Mouse (Mus musculus) olfactory bulb, adult 2 months (tissue): ENCODE data around the gene Ninj2.

Experiments used
- CTCF ChIP-seq: fragments of 200-500 bp; IDR thresholded peaks from 2 replicates; pipeline ENCODE4 v1.5.1; 2012; ENCODE audit warnings: low read depth, mild to moderate bottlenecking, low read length, moderate library complexity; ENCODE audit not compliant: insufficient read depth
- POLR2A ChIP-seq: fragments of 200-500 bp; IDR thresholded peaks from 2 replicates; pipeline ENCODE4 v1.6.1; 2012; ENCODE audit warnings: mild to moderate bottlenecking, low read depth, low read length, moderate library complexity; ENCODE audit not compliant: insufficient read depth

DNA sequence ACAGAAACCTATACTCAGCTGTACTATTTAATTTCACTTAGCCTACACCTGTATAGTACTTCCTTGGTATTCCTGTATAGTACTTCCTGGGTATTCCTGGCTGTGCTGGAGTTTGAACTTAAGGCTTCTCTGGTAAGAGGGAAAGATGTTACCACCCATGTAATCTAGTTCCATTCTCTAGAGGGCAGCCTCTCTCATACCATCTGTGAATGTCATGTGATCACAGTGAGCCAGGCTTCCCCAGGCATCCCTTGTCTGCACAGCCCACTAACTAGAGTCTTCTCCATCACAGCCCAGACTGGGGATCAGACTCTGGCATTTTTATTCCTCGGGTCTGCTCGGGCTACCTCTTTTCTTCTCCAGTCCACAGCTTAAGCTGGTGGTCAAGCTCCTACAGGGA lies 126.1 kb downstream of the Ninj2 start:
- TF ChIP-seq POLR2A = no peak
- TF ChIP-seq CTCF = no peak
